Mouse (Mus musculus) midbrain, embryonic 12.5 days (tissue): ENCODE measurements around the gene Clk3. TPM values are rescaled to one million over a fixed set of nuclear protein-coding genes. Genes with fewer than 3 reads are reported as not detected.

ENCODE experiments used
- ATAC-seq: fragments of 200-750 bp; cut with Nextera tagmentation; 2 replicates; pipeline ENCODE4 v1.8.0; 2017; ENCODE audit warnings: low read depth, moderate TSS enrichment, moderate library complexity; ENCODE audit not compliant: low FRiP score
- H3K27ac ChIP-seq: fragments of 300-500 bp; sonication (generic); replicated peaks from 2 replicates; pipeline ENCODE4 v1.5.1; 2016; ENCODE audit warnings: mild to moderate bottlenecking
- H3K27me3 ChIP-seq: fragments of 300-500 bp; sonication (generic); 2 replicates; pipeline ENCODE4 v1.6.1; 2016; ENCODE audit warnings: mild to moderate bottlenecking
- H3K36me3 ChIP-seq: fragments of 300-500 bp; sonication (generic); 2 replicates; pipeline ENCODE4 v1.6.1; 2016
- H3K4me1 ChIP-seq: fragments of 300-500 bp; sonication (generic); 2 replicates; pipeline ENCODE4 v1.6.1; 2016
- H3K4me2 ChIP-seq: fragments of 300-500 bp; sonication (generic); replicated peaks from 2 replicates; pipeline ENCODE4 v1.6.1; 2016; ENCODE audit warnings: mild to moderate bottlenecking, moderate library complexity
- H3K4me3 ChIP-seq: fragments of 300-500 bp; sonication (generic); 2 replicates; pipeline ENCODE4 v1.5.1; 2016; ENCODE audit warnings: mild to moderate bottlenecking
- H3K9ac ChIP-seq: fragments of 300-500 bp; sonication (generic); replicated peaks from 2 replicates; pipeline ENCODE4 v1.6.1; 2016; ENCODE audit warnings: mild to moderate bottlenecking, moderate library complexity
- H3K9me3 ChIP-seq: fragments of 300-500 bp; sonication (generic); 2 replicates; pipeline ENCODE4 v1.6.1; 2016; ENCODE audit warnings: mild to moderate bottlenecking
- WGBS: fragments of 180-500 bp; shearing (Covaris S2); methylation state at CpG from one replicate; pipeline ENCODE4 v1.1.7; 2016; 5-methylcytosine and 5-hydroxymethylcytosine counted together
- polyA plus RNA-seq: library from polyadenylated mRNA; unstranded; fragments of >200 nt; fragmentation: Nextera tagmentation; extraction: Ambion mirVana; gene quantifications from 2 replicates; pipeline ENCODE4 v1.2.1, GENCODE M21; 2016

The Clk3 gene
- polyA plus RNA-seq: 90.0 and 94.7 TPM in 2 replicates

GRCm38 (mm10) chr9:57765364-57766351, at the start of gene Clk3:
Gene Clk3, minus strand, starts transcription at chr9:57765860.
- under 1% methylated on average over 91 of the region's 93 CpGs for WGBS

GRCm38 (mm10) chr9:57814866-57815265, 49.2 kb upstream of the Clk3 start:
- 0 out of 2 replicates have a peak, but pooled peaks cover 4% of the 10 kb centered on the region for H3K27me3 ChIP-seq
- peaks cover 74% of the 10 kb centered on the region for H3K4me1 ChIP-seq
- no peak overlapping the region for H3K9ac ChIP-seq
- H3K4me3 ChIP-seq: no peak overlapping the region
- H3K9me3 ChIP-seq: no peaks in the 10 kb centered on the region
- no peak overlapping the region for H3K4me2 ChIP-seq
- no peak for ATAC-seq
- WGBS: 34% methylated on average over 3 of the region's 3 CpGs
- H3K36me3 ChIP-seq: no peaks in the 10 kb centered on the region
- H3K27ac ChIP-seq: no peak overlapping the region

More at GRCm38 (mm10) chr9:57765364-57766351, at the start of gene Clk3:
- H3K27me3 ChIP-seq: no peaks in the 10 kb centered on the region
- H3K9me3 ChIP-seq: no peaks in the 10 kb centered on the region
- peak within 1 kb of the TSS; percentile 99 for H3K4me2 ChIP-seq
- H3K4me3 ChIP-seq: peak within 1 kb of the TSS; percentile 93
- peaks cover 7% of the 10 kb centered on the region for H3K36me3 ChIP-seq
- H3K9ac ChIP-seq: peak within 1 kb of the TSS; percentile 98
- peak; percentile 54 for ATAC-seq
- H3K4me1 ChIP-seq: peaks cover 32% of the 10 kb centered on the region
- peak within 1 kb of the TSS; percentile 99 for H3K27ac ChIP-seq

- 15% methylated on average over 1 of the region's 1 CpGs for WGBS
- H3K9ac ChIP-seq: no peak overlapping the region
- H3K4me3 ChIP-seq: no peak overlapping the region
- no peak for ATAC-seq
- H3K4me2 ChIP-seq: no peak overlapping the region
- no peaks in the 10 kb centered on the region for H3K36me3 ChIP-seq
- H3K4me1 ChIP-seq: peaks cover 81% of the 10 kb centered on the region
- H3K9me3 ChIP-seq: no peaks in the 10 kb centered on the region
- no peak overlapping the region for H3K27ac ChIP-seq
- H3K27me3 ChIP-seq: 0 out of 2 replicates have a peak, but pooled peaks cover 4% of the 10 kb centered on the region
These were observed 48.4 kb upstream of the Clk3 start for GRCm38 (mm10) chr9:57814014-57814413.

GRCm38 (mm10) chr9:57811793-57812733, 46.4 kb upstream of the Clk3 start:
- H3K27ac ChIP-seq: peak overlapping the region; percentile 73
- H3K9ac ChIP-seq: no peak overlapping the region
- WGBS: 35% methylated on average over 8 of the region's 8 CpGs
- ATAC-seq: no peak
- no peaks in the 10 kb centered on the region for H3K27me3 ChIP-seq
- no peaks in the 10 kb centered on the region for H3K9me3 ChIP-seq
- peaks cover 81% of the 10 kb centered on the region for H3K4me1 ChIP-seq
- H3K4me3 ChIP-seq: no peak overlapping the region
- 0 out of 2 replicates have a peak overlapping the region, but pooled peaks have one; percentile 5 for H3K4me2 ChIP-seq
- peaks cover 7% of the 10 kb centered on the region; the same call in 1 of the 2 replicates for H3K36me3 ChIP-seq

- H3K4me1 ChIP-seq: peaks cover 75% of the 10 kb centered on the region
- no peak overlapping the region for H3K4me3 ChIP-seq
- WGBS: 72% methylated on average over 3 of the region's 3 CpGs
- ATAC-seq: no peak
- H3K4me2 ChIP-seq: no peak overlapping the region
- no peak overlapping the region for H3K9ac ChIP-seq
- peaks cover 7% of the 10 kb centered on the region; the same call in 1 of the 2 replicates for H3K36me3 ChIP-seq
- no peaks in the 10 kb centered on the region for H3K27me3 ChIP-seq
- no peaks in the 10 kb centered on the region for H3K9me3 ChIP-seq
- H3K27ac ChIP-seq: peak overlapping the region; percentile 73
These were observed 45.0 kb upstream of the Clk3 start for GRCm38 (mm10) chr9:57810691-57811090.

- H3K4me1 ChIP-seq: peaks cover 61% of the 10 kb centered on the region
- 27% methylated on average over 5 of the region's 5 CpGs for WGBS
These were observed 43.2 kb upstream of the Clk3 start for GRCm38 (mm10) chr9:57808771-57809310.

GRCm38 (mm10) chr9:57807174-57807651, 41.6 kb upstream of the Clk3 start:
- no peaks in the 10 kb centered on the region for H3K9me3 ChIP-seq
- H3K27ac ChIP-seq: 0 out of 2 replicates have a peak overlapping the region, but pooled peaks have one; percentile 25
- peaks cover 7% of the 10 kb centered on the region; the same call in 1 of the 2 replicates for H3K36me3 ChIP-seq
- H3K27me3 ChIP-seq: no peaks in the 10 kb centered on the region
- H3K4me3 ChIP-seq: no peak overlapping the region
- no peak overlapping the region for H3K9ac ChIP-seq
- no peak for ATAC-seq
- 58% methylated on average over 4 of the region's 4 CpGs for WGBS
- no peak overlapping the region for H3K4me2 ChIP-seq
- H3K4me1 ChIP-seq: peaks cover 57% of the 10 kb centered on the region

More at GRCm38 (mm10) chr9:57808771-57809310, 43.2 kb upstream of the Clk3 start:
- Histone ChIP-seq H3K9me3 (no peaks in the 10 kb centered on the region), H3K27me3 (no peaks in the 10 kb centered on the region), H3K36me3 (peaks cover 7% of the 10 kb centered on the region; the same call in 1 of the 2 replicates), H3K4me2 (no peak overlapping the region), H3K9ac (no peak overlapping the region), H3K27ac (peak overlapping the region; percentile 60), H3K4me3 (no peak overlapping the region)
- ATAC-seq: no peak

- Histone ChIP-seq H3K4me2 (no peak overlapping the region), H3K27me3 (no peaks in the 10 kb centered on the region), H3K4me3 (no peak overlapping the region), H3K27ac (no peak overlapping the region), H3K9me3 (no peaks in the 10 kb centered on the region), H3K9ac (no peak overlapping the region), H3K36me3 (peaks cover 12% of the 10 kb centered on the region; the same call in 1 of the 2 replicates), H3K4me1 (peaks cover 47% of the 10 kb centered on the region)
- ATAC-seq: no peak
- 52% methylated on average over 1 of the region's 1 CpGs for WGBS
These were observed 40.4 kb upstream of the Clk3 start for GRCm38 (mm10) chr9:57806066-57806481.

GRCm38 (mm10) chr9:57805087-57805737, 39.6 kb upstream of the Clk3 start:
- Histone ChIP-seq H3K4me1 (peaks cover 40% of the 10 kb centered on the region), H3K9ac (no peak overlapping the region), H3K27me3 (no peaks in the 10 kb centered on the region), H3K4me3 (no peak overlapping the region), H3K36me3 (peaks cover 12% of the 10 kb centered on the region; the same call in 1 of the 2 replicates), H3K4me2 (no peak overlapping the region), H3K9me3 (no peaks in the 10 kb centered on the region), H3K27ac (no peak overlapping the region)
- no peak for ATAC-seq
- 83% methylated on average over 10 of the region's 10 CpGs for WGBS

GRCm38 (mm10) chr9:57803839-57804238, 38.2 kb upstream of the Clk3 start:
- no peak overlapping the region for H3K9ac ChIP-seq

More at GRCm38 (mm10) chr9:57803839-57804238, 38.2 kb upstream of the Clk3 start:
- no peak overlapping the region for H3K4me3 ChIP-seq
- peaks cover 34% of the 10 kb centered on the region for H3K4me1 ChIP-seq
- H3K27ac ChIP-seq: peak overlapping the region; percentile 10; the same call in 1 of the 2 replicates
- ATAC-seq: no peak
- peaks cover 20% of the 10 kb centered on the region; the same call in 1 of the 2 replicates for H3K36me3 ChIP-seq
- no peaks in the 10 kb centered on the region for H3K27me3 ChIP-seq
- no peak overlapping the region for H3K4me2 ChIP-seq
- H3K9me3 ChIP-seq: no peaks in the 10 kb centered on the region
- 43% methylated on average over 4 of the region's 4 CpGs for WGBS
